Mouse (Mus musculus) c-Kit-positive CD71-positive TER-119-positive erythroid progenitor cells, embryonic 14.5 days (primary cell): ENCODE data around the gene Lgals8.

Experiments
- DNase-seq: peaks from one replicate; pipeline ENCODE4 v3.0.0-alpha.2; 2013; ENCODE audit warnings: low spot score

Gene Lgals8

GRCm38 (mm10) chr13:12460881-12461729 lies 3.6 kb downstream of the Lgals8 start:
- DNase-seq, result peak; percentile 88

GRCm38 (mm10) chr13:12460443-12460842 lies 4.3 kb downstream of the Lgals8 start:
- peak; percentile 59 for DNase-seq

- no peak for DNase-seq
These were observed 8.0 kb downstream of the Lgals8 start for GRCm38 (mm10) chr13:12456711-12457110.

- DNase-seq, result no peak
These were observed 9.9 kb downstream of the Lgals8 start for GRCm38 (mm10) chr13:12454686-12455390.

GRCm38 (mm10) chr13:12453150-12453549 lies 11.6 kb downstream of the Lgals8 start:
- DNase-seq, result no peak

- DNase-seq, result no peak
These were observed 22.6 kb downstream of the Lgals8 start for GRCm38 (mm10) chr13:12442008-12442587.

GRCm38 (mm10) chr13:12440813-12441212 lies 23.9 kb downstream of the Lgals8 start:
- no peak for DNase-seq

GRCm38 (mm10) chr13:12439586-12439985 lies 25.2 kb downstream of the Lgals8 start:
- no peak for DNase-seq

- DNase-seq, result no peak
These were observed 30.9 kb downstream of the Lgals8 start for GRCm38 (mm10) chr13:12433843-12434242.

- DNase-seq, result no peak
These were observed 36.2 kb downstream of the Lgals8 start for GRCm38 (mm10) chr13:12428556-12428955.

GRCm38 (mm10) chr13:12420596-12420995 lies 44.1 kb downstream of the Lgals8 start:
- no peak for DNase-seq

- DNase-seq, result peak; percentile 23
These were observed 52.7 kb downstream of the Lgals8 start for GRCm38 (mm10) chr13:12412016-12412415.

GRCm38 (mm10) chr13:12408343-12409066 lies 56.2 kb downstream of the Lgals8 start:
- DNase-seq, result no peak

GRCm38 (mm10) chr13:12395571-12395970 lies 69.2 kb downstream of the Lgals8 start:
- DNase-seq, result no peak

GRCm38 (mm10) chr13:12394609-12395505 lies 69.9 kb downstream of the Lgals8 start, which contains the start of gene Heatr1:
TSS of gene Heatr1 (plus strand) at chr13:12395027.
- peak; percentile 100 for DNase-seq
